Mouse (Mus musculus): ENCODE results near the gene Vmn1r221. TPM values are rescaled to one million over a fixed set of nuclear protein-coding genes. Genes with fewer than 3 reads are reported as not detected.
A peak's percentile ranks its signal among the peaks of the same experiment; 100 is the strongest.
"Not testable (repeated sequence)": the region's sequence is repeated elsewhere in the genome, so short reads cannot be mapped to it uniquely, and the experiment has no call there.

The Vmn1r221 gene
- total and polyA plus RNA-seq, 2 experiments from 2014 or later, result not detected

DNA sequence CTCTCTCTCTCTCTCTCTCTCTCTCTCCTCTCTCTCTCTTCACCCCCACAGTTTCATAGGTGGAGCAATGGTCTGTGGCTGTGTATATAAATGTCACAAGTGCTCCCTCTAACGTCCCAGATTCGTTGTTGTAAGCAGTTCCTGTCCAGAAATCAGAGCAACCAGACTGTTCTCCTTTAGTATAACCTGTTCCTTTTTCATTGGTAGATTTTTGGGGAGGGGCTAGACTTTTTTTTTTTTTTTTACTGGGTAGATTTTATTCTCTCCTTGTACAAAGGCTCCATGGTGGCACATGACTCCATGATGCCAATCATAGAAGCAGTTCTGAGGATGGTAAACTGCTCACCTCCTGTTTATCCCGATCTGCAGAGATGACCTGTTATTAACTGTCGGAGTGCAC lies 55.2 kb downstream of the Vmn1r221 start:
- Histone ChIP-seq H3K4me2 (ENCODE audit: low read depth) (peak overlapping the region; percentile 51; the same call in 1 of the 2 replicates), H3K4me3 (ENCODE audit: low read depth, low read length) (peak overlapping the region; percentile 49; the same call in 1 of the 2 replicates)
- WGBS, result 37% methylated on average over 4 of the region's 4 CpGs
- TF ChIP-seq CTCF (IDR thresholded peaks at IDR 0.05; ENCODE audit: low read depth), result peak; percentile 37
- ATAC-seq, result peak; percentile 85
- not testable (repeated sequence) for H3K27ac ChIP-seq (ENCODE audit: low read depth, low read length); H3K9ac ChIP-seq; H3K36me3 ChIP-seq (ENCODE audit: insufficient read depth); H3K4me1 ChIP-seq (ENCODE audit: insufficient read depth); H3K9me3 ChIP-seq (ENCODE audit: low read length); H3K27me3 ChIP-seq (ENCODE audit: insufficient read depth, low read length)
- DNase-seq, result peak; percentile 29

- no peak for TF ChIP-seq CTCF (IDR thresholded peaks at IDR 0.05; ENCODE audit: low read depth)
- H3K27me3 ChIP-seq (ENCODE audit: insufficient read depth, low read length), result no peaks in the 10 kb centered on the region
- peak overlapping the region; percentile 49 for H3K4me3 ChIP-seq (ENCODE audit: low read depth, low read length)
- H3K9me3 ChIP-seq (ENCODE audit: low read length), result no peaks in the 10 kb centered on the region
- H3K4me2 ChIP-seq (ENCODE audit: low read depth), result peak overlapping the region; percentile 51
- DNase-seq (no peak), ATAC-seq (peak; percentile 38)
- WGBS, result 22% methylated on average over 11 of the region's 11 CpGs
- no peak overlapping the region; the same call in 1 of the 2 replicates for H3K27ac ChIP-seq (ENCODE audit: low read depth, low read length)
- no peaks in the 10 kb centered on the region for H3K36me3 ChIP-seq (ENCODE audit: insufficient read depth)
- H3K4me1 ChIP-seq (ENCODE audit: insufficient read depth), result no peaks in the 10 kb centered on the region
- peak overlapping the region; percentile 42; the same call in 1 of the 2 replicates for H3K9ac ChIP-seq
Measured at GRCm38 (mm10) chr13:23269681-23270080, 55.8 kb downstream of the Vmn1r221 start.

- no peak for TF ChIP-seq CTCF (IDR thresholded peaks at IDR 0.05; ENCODE audit: low read depth)
- H3K27ac ChIP-seq (ENCODE audit: low read depth, low read length), result peak overlapping the region; percentile 6; the same call in 1 of the 2 replicates
- H3K4me3 ChIP-seq (ENCODE audit: low read depth, low read length), result peak overlapping the region; percentile 49
- WGBS, result 4% methylated on average over 34 of the region's 34 CpGs
- peak overlapping the region; percentile 51 for H3K4me2 ChIP-seq (ENCODE audit: low read depth)
- no peaks in the 10 kb centered on the region for H3K9me3 ChIP-seq (ENCODE audit: low read length)
- H3K9ac ChIP-seq, result peak overlapping the region; percentile 42
- H3K4me1 ChIP-seq (ENCODE audit: insufficient read depth), result no peaks in the 10 kb centered on the region
- peak; percentile 93 for ATAC-seq
- no peaks in the 10 kb centered on the region for H3K27me3 ChIP-seq (ENCODE audit: insufficient read depth, low read length)
- peak; percentile 83 for DNase-seq
- no peaks in the 10 kb centered on the region for H3K36me3 ChIP-seq (ENCODE audit: insufficient read depth)
Measured at GRCm38 (mm10) chr13:23270321-23271101, 56.6 kb downstream of the Vmn1r221 start.

Other genes with a start within 250 kb of the Vmn1r221 start
- not detected in 2 replicates for gene Vmn1r213, start 206.5 kb upstream of the Vmn1r221 start, total RNA-seq (2014; rRNA removed)
- not detected in 2 replicates for gene Vmn1r213, start 206.5 kb upstream of the Vmn1r221 start, polyA plus RNA-seq (2015; fragmentation: Nextera tagmentation; extraction: Ambion mirVana)
- not detected in 2 replicates for gene Vmn1r214, start 183.7 kb upstream of the Vmn1r221 start, total RNA-seq (2014; rRNA removed)
- not detected in 2 replicates for gene Vmn1r214, start 183.7 kb upstream of the Vmn1r221 start, polyA plus RNA-seq (2015; fragmentation: Nextera tagmentation; extraction: Ambion mirVana)
- not detected in 2 replicates for gene Vmn1r215, start 146.1 kb upstream of the Vmn1r221 start, total RNA-seq (2014; rRNA removed)
- gene Vmn1r215, start 146.1 kb upstream of the Vmn1r221 start, polyA plus RNA-seq (2015; fragmentation: Nextera tagmentation; extraction: Ambion mirVana), result not detected in 2 replicates
- not detected in 2 replicates for gene Vmn1r217, start 95.9 kb upstream of the Vmn1r221 start, total RNA-seq (2014; rRNA removed)
- not detected in 2 replicates for gene Vmn1r217, start 95.9 kb upstream of the Vmn1r221 start, polyA plus RNA-seq (2015; fragmentation: Nextera tagmentation; extraction: Ambion mirVana)
- gene Vmn1r218, start 81.0 kb upstream of the Vmn1r221 start, total RNA-seq (2014; rRNA removed), result not detected in 2 replicates
- gene Vmn1r218, start 81.0 kb upstream of the Vmn1r221 start, polyA plus RNA-seq (2015; fragmentation: Nextera tagmentation; extraction: Ambion mirVana), result not detected in 2 replicates
- not detected in 2 replicates for gene Vmn1r219, start 54.8 kb upstream of the Vmn1r221 start, total RNA-seq (2014; rRNA removed)
- gene Vmn1r219, start 54.8 kb upstream of the Vmn1r221 start, polyA plus RNA-seq (2015; fragmentation: Nextera tagmentation; extraction: Ambion mirVana), result not detected in 2 replicates
- gene Vmn1r220, start 26.2 kb upstream of the Vmn1r221 start, total RNA-seq (2014; rRNA removed), result not detected in 2 replicates
- gene Vmn1r220, start 26.2 kb upstream of the Vmn1r221 start, polyA plus RNA-seq (2015; fragmentation: Nextera tagmentation; extraction: Ambion mirVana), result not detected in 2 replicates
- gene Vmn1r222, start 21.8 kb downstream of the Vmn1r221 start, total RNA-seq (2014; rRNA removed), result not detected in 2 replicates
- not detected in 2 replicates for gene Vmn1r222, start 21.8 kb downstream of the Vmn1r221 start, polyA plus RNA-seq (2015; fragmentation: Nextera tagmentation; extraction: Ambion mirVana)
- not detected in 2 replicates for gene Vmn1r223, start 33.0 kb downstream of the Vmn1r221 start, total RNA-seq (2014; rRNA removed)
- gene Vmn1r223, start 33.0 kb downstream of the Vmn1r221 start, polyA plus RNA-seq (2015; fragmentation: Nextera tagmentation; extraction: Ambion mirVana), result not detected in 2 replicates
- gene Zfp322a, start 155.1 kb downstream of the Vmn1r221 start, total RNA-seq (2014; rRNA removed), result 32.9 and 35.5 TPM in 2 replicates
- 23.1 and 33.6 TPM in 2 replicates for gene Zfp322a, start 155.1 kb downstream of the Vmn1r221 start, polyA plus RNA-seq (2015; fragmentation: Nextera tagmentation; extraction: Ambion mirVana)
- gene Abt1, start 209.7 kb downstream of the Vmn1r221 start, total RNA-seq (2014; rRNA removed), result 6.5 and 8.2 TPM in 2 replicates
- 7.7 and 8.2 TPM in 2 replicates for gene Abt1, start 209.7 kb downstream of the Vmn1r221 start, polyA plus RNA-seq (2015; fragmentation: Nextera tagmentation; extraction: Ambion mirVana)